Mouse (Mus musculus) limb, embryonic 11.5 days (tissue): ENCODE measurements at regions not wholly inside any gene's neighbourhood (a gene's known extent, or its start where the extent isn't known, plus 50 kb on each side); places are given as distances from the start of the nearest gene placed in this dataset.

Source experiments
- ATAC-seq: fragments of 200-750 bp; cut with Nextera tagmentation; 2 replicates; pipeline ENCODE4 v1.8.0; 2017; ENCODE audit warnings: low read depth; ENCODE audit not compliant: insufficient number of reproducible peaks, low FRiP score, low TSS enrichment
- DNase-seq: peaks from one replicate; pipeline ENCODE4 v3.0.0-alpha.2; 2015; ENCODE audit warnings: low spot score
- H3K27ac ChIP-seq: fragments of 300-500 bp; sonication (generic); replicated peaks from 2 replicates; pipeline ENCODE4 v1.5.1; 2014; ENCODE audit warnings: low read depth, mild to moderate bottlenecking, low read length
- H3K27me3 ChIP-seq: fragments of 300-500 bp; sonication (generic); 2 replicates; pipeline ENCODE4 v1.6.1; 2014; ENCODE audit warnings: mild to moderate bottlenecking, low read length, mixed read lengths; ENCODE audit not compliant: control insufficient read depth, insufficient read depth
- H3K36me3 ChIP-seq: fragments of 300-500 bp; sonication (generic); 2 replicates; pipeline ENCODE4 v1.6.1; 2014; ENCODE audit warnings: mild to moderate bottlenecking, low read length, moderate library complexity, mixed read lengths; ENCODE audit not compliant: control insufficient read depth, insufficient read depth
- H3K4me1 ChIP-seq: fragments of 300-500 bp; sonication (generic); 2 replicates; pipeline ENCODE4 v1.6.1; 2014; ENCODE audit warnings: low read length, mixed read lengths; ENCODE audit not compliant: control insufficient read depth, insufficient read depth
- H3K4me2 ChIP-seq: fragments of 300-500 bp; sonication (generic); 2 replicates; pipeline ENCODE4 v1.6.1; 2014; ENCODE audit warnings: low read depth, mild to moderate bottlenecking, moderate library complexity; ENCODE audit not compliant: severe bottlenecking
- H3K4me3 ChIP-seq: fragments of 300-500 bp; sonication (generic); 2 replicates; pipeline ENCODE4 v1.5.1; 2014; ENCODE audit warnings: low read depth, low read length
- H3K9ac ChIP-seq: fragments of 300-500 bp; sonication (generic); 2 replicates; pipeline ENCODE4 v1.6.1; 2014; ENCODE audit warnings: mild to moderate bottlenecking, low read length
- H3K9me3 ChIP-seq: fragments of 300-500 bp; sonication (generic); 2 replicates; pipeline ENCODE4 v1.6.1; 2016; ENCODE audit warnings: low read length; ENCODE audit not compliant: control insufficient read depth
- WGBS: fragments of 180-500 bp; shearing (Covaris S2); extraction: QIAGEN DNeasy Blood & Tissue Kit; methylation state at CpG from one replicate; pipeline ENCODE4 v1.1.7; 2014; 5-methylcytosine and 5-hydroxymethylcytosine counted together

DNA sequence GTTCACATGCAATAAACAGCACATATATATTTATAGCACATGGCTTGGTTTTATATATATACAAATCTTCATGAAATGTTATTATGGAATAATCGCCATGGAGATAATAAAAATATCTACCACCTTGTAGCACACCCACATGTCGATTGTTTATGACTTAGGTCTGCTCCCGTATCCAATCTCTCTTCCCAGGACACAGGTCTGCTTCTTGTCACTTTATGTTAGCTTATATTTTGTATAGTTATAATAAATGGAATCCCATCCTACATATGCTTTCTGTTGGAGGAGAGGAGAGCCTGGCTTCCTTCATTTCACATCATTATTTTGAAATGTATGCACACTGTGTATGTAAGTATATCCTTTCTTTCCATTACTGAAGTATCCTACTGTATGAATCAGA lies 408.3 kb upstream of the Gli3 start:
- Histone ChIP-seq H3K27me3 (no peaks in the 10 kb centered on the region), H3K27ac (no peak overlapping the region), H3K4me3 (no peak overlapping the region), H3K9ac (no peak overlapping the region), H3K36me3 (no peaks in the 10 kb centered on the region), H3K9me3 (no peaks in the 10 kb centered on the region), H3K4me2 (no peak overlapping the region), H3K4me1 (0 out of 2 replicates have a peak, but pooled peaks cover 4% of the 10 kb centered on the region)
- DNase-seq (no peak), ATAC-seq (no peak)
- 88% methylated on average over 3 of the region's 3 CpGs for WGBS

DNA sequence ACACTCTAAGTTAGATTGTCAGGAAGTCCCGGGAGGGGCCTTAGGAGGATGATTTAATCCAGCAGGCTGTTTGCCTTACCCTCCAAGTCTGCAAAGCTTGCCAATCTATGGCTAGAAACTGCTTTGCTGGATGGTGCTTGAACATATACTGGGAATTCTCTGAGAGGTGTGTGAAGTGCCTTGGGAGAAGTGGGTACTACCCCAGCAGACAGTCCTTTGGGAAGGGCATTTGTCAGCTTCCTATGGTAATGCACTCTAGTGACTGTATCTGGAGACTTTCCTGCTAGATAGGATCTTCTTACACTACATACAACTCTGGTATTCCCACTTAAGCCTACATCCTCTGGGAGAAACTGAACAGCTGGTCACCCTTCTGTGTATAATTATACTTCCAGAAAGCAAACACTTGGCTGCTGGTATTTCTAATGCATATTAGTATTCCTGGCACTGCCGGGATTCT lies 384.4 kb upstream of the Gli3 start:
- H3K4me1 ChIP-seq, result no peaks in the 10 kb centered on the region
- no peaks in the 10 kb centered on the region for H3K9me3 ChIP-seq
- no peak overlapping the region for H3K27ac ChIP-seq
- DNase-seq, result no peak
- H3K4me3 ChIP-seq, result no peak overlapping the region
- WGBS, result 79% methylated on average over 2 of the region's 2 CpGs
- no peaks in the 10 kb centered on the region for H3K27me3 ChIP-seq
- no peak overlapping the region for H3K4me2 ChIP-seq
- no peak overlapping the region for H3K9ac ChIP-seq
- 0 out of 2 replicates have a peak, but pooled peaks have one; percentile 44 for ATAC-seq
- no peaks in the 10 kb centered on the region for H3K36me3 ChIP-seq

DNA sequence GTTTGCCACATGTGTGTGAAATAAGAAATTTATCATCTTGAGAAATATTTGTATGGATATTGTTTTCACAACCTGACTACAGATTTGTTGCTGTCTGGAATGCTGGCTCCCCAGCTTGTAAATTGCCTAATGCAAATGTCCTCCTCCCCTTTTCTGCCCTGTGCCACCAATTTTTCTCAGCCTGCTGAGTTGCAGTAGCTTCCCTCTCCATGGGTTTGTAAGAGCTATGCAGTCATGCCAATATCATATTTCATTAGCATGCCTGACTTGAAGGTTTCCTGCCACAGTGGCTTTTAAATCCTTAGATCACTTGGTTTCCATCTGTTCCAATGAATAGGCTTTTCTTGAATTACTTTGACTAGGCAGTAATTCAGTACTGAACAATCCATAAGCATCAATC lies 383.9 kb upstream of the Gli3 start:
- no peak overlapping the region for H3K4me3 ChIP-seq
- H3K4me2 ChIP-seq, result no peak overlapping the region
- no peaks in the 10 kb centered on the region for H3K36me3 ChIP-seq
- no peak overlapping the region for H3K27ac ChIP-seq
- ATAC-seq (no peak), DNase-seq (no peak)
- no peak overlapping the region for H3K9ac ChIP-seq
- no peaks in the 10 kb centered on the region for H3K4me1 ChIP-seq
- no peaks in the 10 kb centered on the region for H3K27me3 ChIP-seq
- H3K9me3 ChIP-seq, result no peaks in the 10 kb centered on the region

DNA sequence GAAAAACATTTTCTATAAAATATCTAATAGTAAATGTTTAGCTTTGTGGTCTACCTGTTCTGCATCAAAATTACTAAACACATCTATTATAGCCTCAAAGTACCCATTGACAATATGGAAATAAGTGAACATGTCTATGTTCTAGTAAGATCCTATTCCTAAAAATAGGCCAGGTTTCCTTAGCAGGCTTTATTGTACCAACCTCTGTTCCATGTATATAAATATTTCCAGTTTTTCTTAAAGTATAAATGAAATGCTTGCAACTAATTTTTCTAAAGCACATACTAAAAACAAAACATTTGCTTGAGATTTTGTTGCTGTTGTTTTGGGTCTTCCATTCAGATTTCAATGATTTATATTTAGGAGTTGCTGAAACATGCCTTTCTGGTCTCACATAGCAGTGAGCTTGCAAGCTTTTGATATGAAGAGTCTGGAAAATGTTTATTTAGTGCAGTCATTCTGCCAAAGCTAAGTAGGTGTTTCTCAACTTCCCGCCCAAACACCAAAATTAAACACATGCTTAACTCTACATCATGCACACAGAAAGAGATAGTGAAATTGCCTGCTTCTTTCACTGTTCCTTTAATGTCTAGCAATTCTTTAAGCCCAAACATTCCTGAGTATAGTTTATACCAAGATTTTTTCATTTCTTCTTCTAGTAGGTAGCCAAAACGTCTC lies 380.6 kb upstream of the Gli3 start:
- Histone ChIP-seq H3K9ac (no peak overlapping the region), H3K36me3 (no peaks in the 10 kb centered on the region), H3K4me1 (no peaks in the 10 kb centered on the region), H3K4me3 (no peak overlapping the region), H3K4me2 (no peak overlapping the region), H3K27ac (no peak overlapping the region), H3K9me3 (no peaks in the 10 kb centered on the region), H3K27me3 (no peaks in the 10 kb centered on the region)
- no peak for DNase-seq
- ATAC-seq, result no peak
- 90% methylated on average over 2 of the region's 2 CpGs for WGBS

DNA sequence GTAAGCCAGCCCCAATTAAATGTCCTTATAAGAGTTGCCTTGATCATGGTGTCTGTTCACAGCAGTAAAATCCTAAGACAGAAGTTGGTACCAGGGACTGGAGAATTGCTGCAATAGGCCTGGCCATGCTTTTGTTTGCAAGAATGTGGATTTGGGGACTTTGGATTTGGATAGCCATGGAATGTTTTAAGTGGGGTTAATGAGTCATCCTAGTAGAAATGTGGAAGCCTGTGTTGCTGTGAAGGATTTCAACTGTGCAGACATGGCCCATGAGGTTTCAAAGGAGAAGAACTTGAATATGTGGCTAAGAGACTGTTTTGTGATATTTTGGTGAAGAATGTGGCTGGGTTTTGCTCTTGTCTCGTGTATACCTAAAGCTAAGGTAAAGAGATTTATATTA lies 368.2 kb upstream of the Gli3 start:
- no peaks in the 10 kb centered on the region for H3K36me3 ChIP-seq
- ATAC-seq (no peak), DNase-seq (no peak)
- H3K27ac ChIP-seq, result no peak overlapping the region
- WGBS, result 78% methylated on average over 1 of the region's 1 CpGs
- H3K4me1 ChIP-seq, result no peaks in the 10 kb centered on the region
- H3K9me3 ChIP-seq, result no peaks in the 10 kb centered on the region
- no peak overlapping the region for H3K4me3 ChIP-seq
- no peak overlapping the region for H3K4me2 ChIP-seq
- no peaks in the 10 kb centered on the region for H3K27me3 ChIP-seq
- H3K9ac ChIP-seq, result no peak overlapping the region

DNA sequence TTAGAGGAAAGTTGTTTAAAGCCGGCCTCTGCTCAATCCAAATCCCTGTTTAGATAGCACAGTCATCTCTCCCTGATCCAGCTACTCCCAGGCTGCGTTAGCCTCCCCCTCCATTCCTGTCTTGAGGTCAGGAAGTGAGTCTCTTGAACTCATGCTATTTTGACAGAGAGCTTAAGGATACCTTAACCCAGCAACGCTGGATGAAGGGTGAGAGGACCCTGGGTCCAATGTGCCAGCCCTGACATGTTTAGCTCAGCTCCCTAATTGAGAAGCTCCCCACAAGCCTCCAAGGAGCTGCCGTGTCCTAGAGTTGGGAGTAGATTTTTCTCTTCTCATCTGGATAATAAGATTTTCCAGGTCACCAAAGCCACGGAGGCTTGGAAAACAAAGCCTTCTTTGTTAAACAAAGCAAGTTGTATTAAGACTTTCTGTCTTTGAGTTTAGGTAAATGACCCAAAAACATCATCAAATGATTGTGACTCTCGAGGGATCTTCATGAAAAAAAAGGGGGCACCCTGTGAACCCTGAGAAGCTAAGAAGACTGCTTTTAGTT lies 355.2 kb upstream of the Gli3 start:
- WGBS, result 51% methylated on average over 6 of the region's 6 CpGs
- H3K36me3 ChIP-seq, result no peaks in the 10 kb centered on the region
- no peak overlapping the region for H3K4me3 ChIP-seq
- DNase-seq, result no peak
- no peaks in the 10 kb centered on the region for H3K27me3 ChIP-seq
- no peaks in the 10 kb centered on the region for H3K9me3 ChIP-seq
- ATAC-seq, result no peak
- H3K27ac ChIP-seq, result no peak overlapping the region
- no peak overlapping the region for H3K4me2 ChIP-seq
- no peak overlapping the region for H3K9ac ChIP-seq
- no peaks in the 10 kb centered on the region for H3K4me1 ChIP-seq

DNA sequence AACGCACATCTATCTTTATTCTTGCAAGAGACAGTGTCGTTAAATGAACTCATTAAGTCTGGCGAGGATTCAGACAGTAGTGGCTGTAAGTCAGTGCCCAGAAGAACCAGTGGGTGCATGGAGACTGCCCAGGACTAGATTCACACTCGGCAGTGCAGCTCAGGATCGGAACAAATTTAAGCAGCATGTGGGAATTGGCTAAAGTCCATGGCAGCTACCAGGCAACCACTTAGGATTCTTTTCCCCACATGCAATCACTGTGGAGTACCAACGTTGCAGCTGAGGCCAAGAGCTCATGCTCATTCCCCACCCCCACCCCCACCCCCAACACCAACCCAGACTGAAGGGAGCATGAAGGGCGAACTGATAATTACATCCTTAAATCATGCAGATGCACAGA lies 349.7 kb upstream of the Gli3 start:
- H3K9ac ChIP-seq, result no peak overlapping the region
- WGBS, result 81% methylated on average over 7 of the region's 7 CpGs
- no peaks in the 10 kb centered on the region for H3K27me3 ChIP-seq
- no peaks in the 10 kb centered on the region for H3K36me3 ChIP-seq
- no peaks in the 10 kb centered on the region for H3K9me3 ChIP-seq
- no peak for DNase-seq
- H3K4me2 ChIP-seq, result no peak overlapping the region
- no peak overlapping the region for H3K27ac ChIP-seq
- ATAC-seq, result no peak
- H3K4me3 ChIP-seq, result no peak overlapping the region
- no peaks in the 10 kb centered on the region for H3K4me1 ChIP-seq

DNA sequence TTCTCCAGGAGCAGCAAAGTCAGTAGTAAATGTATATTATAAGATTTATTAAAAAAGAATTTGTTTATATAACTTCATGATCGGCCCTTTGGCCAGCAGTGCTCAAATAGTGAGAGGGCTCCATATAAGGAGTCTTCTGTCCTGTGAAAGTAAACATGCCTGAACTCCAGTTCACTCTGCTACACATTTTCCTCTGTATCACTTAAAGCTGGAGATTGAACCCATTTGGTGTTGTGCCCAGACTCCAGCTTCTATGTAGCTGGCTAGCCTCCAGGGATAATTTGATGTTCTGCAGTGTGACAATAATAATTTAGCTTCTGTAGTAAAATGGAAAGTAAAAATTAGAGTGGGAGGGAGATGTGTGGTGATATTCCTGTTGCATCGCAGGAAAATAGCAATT lies 332.8 kb upstream of the Gli3 start:
- Histone ChIP-seq H3K4me1 (no peaks in the 10 kb centered on the region), H3K27ac (no peak overlapping the region)
- no peak for DNase-seq

DNA sequence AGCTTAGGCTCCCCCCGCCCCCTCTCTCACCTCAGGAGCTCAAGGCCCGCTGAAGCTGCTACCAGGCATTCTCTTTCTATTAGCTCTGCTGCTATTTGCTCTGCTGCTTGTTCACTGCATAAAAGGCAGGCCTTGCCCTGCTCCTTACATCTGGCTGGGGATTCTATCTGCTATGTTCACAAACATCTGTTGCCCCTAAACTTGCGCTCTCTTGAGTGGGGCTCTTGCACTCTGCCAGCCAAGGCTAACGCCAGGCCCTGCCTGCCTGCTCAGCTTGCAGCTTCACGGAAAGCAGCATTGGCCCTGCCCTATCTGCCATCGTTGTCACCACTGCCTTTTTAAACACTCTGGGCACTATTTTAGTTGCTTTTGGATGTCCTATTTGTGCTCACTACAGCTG lies 316.9 kb upstream of the Gli3 start:
- Histone ChIP-seq H3K27me3 (no peaks in the 10 kb centered on the region), H3K9me3 (no peaks in the 10 kb centered on the region), H3K4me3 (no peak overlapping the region), H3K27ac (no peak overlapping the region), H3K36me3 (no peaks in the 10 kb centered on the region), H3K4me1 (0 out of 2 replicates have a peak, but pooled peaks cover 2% of the 10 kb centered on the region), H3K9ac (no peak overlapping the region), H3K4me2 (no peak overlapping the region)
- ATAC-seq, result peak; percentile 62; the same call in 1 of the 2 replicates
- WGBS, result 38% methylated on average over 6 of the region's 6 CpGs
- DNase-seq, result peak; percentile 29

More for the DNA sequence above, 332.8 kb upstream of the Gli3 start:
- WGBS, result 90% methylated on average over 2 of the region's 2 CpGs
- no peaks in the 10 kb centered on the region for H3K27me3 ChIP-seq
- ATAC-seq, result no peak
- no peaks in the 10 kb centered on the region for H3K36me3 ChIP-seq
- no peak overlapping the region for H3K4me3 ChIP-seq
- H3K9me3 ChIP-seq, result no peaks in the 10 kb centered on the region
- H3K4me2 ChIP-seq, result no peak overlapping the region
- no peak overlapping the region for H3K9ac ChIP-seq
